Mouse (Mus musculus) retina, adult 2 months (tissue): ENCODE measurements around the gene Nagpa.

Experiments used
- DNase-seq: peaks from one replicate; pipeline ENCODE4 v3.0.0-alpha.2; 2012; ENCODE audit warnings: low read depth, low spot score

Nagpa gene

GRCm38 (mm10) chr16:5202681-5203080 lies 1.1 kb downstream of the Nagpa start:
- no peak for DNase-seq

DNA sequence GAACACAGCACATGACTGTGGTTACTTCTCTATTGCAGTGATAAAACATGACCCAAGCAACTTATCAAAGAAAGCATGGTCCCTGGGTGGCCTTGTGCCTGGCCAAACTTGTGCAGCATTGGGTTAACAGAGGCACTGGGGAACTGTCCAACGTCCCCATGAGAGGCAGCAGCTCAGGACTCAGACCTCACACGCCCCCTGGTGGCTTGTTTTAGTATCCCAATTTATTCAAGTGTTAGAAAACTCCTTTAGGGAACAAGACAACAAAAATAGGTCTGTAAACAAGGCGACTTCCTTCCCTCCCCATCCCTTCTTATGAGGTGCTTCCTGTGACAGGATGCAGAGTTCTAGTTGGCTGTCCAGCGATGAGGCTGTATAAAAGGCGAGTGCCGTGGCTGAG lies 8.7 kb downstream of the Nagpa start:
- no peak for DNase-seq

DNA sequence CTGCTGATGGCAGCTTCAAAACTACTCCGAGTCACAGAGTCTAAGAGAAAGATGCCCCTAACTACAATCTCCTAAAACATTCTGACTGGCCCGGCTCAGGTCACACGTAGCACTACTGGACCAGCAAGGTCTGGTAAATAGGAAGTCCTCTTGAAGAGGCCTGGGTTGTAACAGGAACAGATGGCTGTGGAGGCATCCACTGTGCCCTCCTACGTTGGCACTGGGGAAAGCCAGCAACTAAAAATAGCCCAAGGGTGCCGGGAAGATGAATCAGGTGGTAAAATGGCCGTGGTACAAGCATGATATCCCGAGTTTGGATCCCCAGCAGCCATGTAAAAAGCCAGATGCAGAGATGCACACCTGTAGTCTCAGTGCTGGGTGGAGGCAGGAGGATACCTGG lies 17.6 kb downstream of the Nagpa start:
- DNase-seq: no peak

DNA sequence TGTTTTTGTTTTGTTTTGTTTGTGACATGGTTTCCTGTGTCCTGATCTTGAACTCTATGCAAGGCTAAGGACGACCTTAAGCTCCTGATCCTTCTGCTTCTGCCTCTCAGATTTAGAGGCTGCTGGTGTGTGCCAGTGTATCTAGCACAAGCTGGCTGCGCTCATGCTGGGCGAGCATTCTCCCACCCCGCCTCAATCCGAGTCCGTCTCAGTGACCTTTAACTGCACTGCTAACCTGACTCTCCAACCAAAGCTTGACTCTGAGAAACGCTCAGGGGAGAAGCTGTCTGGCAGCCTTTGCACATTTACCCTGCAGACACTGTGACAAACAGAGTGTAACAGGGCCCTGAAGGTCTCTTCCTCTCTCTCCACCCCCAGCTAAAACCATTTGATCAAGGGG lies 18.1 kb downstream of the Nagpa start:
- no peak for DNase-seq

GRCm38 (mm10) chr16:5184956-5185355 lies 18.9 kb downstream of the Nagpa start:
- no peak for DNase-seq

- DNase-seq: no peak
Measured at GRCm38 (mm10) chr16:5184101-5184500, 19.7 kb downstream of the Nagpa start.

GRCm38 (mm10) chr16:5183310-5183975 lies 20.4 kb downstream of the Nagpa start:
- DNase-seq: no peak

DNA sequence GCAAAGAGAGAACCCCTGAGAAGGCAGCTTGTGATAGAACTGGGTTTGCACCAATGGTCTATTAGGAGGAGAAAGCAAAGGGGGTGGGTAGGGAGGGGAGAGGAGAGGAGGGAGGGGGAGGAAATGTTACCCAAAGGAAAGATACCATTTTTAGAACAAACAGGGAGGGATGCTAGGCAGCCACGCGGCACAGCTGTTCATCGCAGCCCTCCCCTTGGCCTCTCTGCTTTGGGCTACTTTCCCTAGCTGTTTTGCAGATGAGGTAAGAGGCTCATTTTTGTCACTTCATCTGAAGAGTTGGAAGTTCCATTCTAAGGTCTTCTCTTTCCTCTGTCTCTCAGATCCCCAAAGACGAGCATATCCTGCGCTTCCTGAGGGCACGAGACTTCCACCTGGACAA lies 31.2 kb downstream of the Nagpa start:
- no peak for DNase-seq

DNA sequence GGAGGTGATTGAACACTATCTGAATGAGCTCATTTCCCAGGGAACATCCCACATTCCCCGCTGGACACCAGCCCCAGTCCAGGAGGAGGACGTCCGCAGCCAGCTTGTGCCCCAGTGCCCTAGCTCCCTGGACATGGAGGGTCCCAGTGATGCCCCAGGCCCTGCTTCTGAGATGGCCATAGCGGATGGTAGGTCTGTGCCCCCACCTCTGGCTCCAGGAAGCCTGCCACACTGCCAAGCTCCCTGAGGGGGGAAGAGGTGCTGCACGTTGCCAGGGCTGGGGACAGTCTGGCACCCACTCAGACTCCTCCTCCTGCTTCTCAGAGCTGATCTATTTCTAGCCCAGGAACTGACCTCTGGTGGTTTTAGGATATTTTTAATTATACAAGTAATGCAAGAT lies 35.0 kb downstream of the Nagpa start:
- DNase-seq: no peak

GRCm38 (mm10) chr16:5168038-5168437 lies 35.8 kb downstream of the Nagpa start:
- DNase-seq: no peak

GRCm38 (mm10) chr16:5164327-5164726 lies 39.5 kb downstream of the Nagpa start:
- DNase-seq: no peak

GRCm38 (mm10) chr16:5159248-5159647 lies 44.6 kb downstream of the Nagpa start:
- DNase-seq: no peak

DNA sequence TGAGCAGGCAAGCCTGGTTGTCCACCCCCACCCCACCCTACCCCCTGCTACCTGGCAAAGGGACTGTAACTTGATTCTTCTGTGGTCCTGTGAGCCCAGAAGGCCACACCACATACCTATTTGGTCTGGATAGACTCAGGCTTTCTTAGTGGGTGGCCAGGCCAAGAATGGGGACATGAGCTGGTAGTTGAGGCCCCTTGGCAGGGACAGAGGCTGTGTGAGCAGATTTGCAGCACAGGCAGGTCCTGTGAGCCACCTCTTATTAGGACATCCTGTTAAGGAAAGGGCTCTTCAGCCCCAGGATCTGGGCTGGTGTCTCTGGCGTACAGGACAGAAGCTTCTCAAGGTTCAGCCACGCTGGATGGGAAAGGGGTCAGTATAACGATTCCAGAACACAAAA lies 46.7 kb downstream of the Nagpa start:
- DNase-seq: no peak

DNA sequence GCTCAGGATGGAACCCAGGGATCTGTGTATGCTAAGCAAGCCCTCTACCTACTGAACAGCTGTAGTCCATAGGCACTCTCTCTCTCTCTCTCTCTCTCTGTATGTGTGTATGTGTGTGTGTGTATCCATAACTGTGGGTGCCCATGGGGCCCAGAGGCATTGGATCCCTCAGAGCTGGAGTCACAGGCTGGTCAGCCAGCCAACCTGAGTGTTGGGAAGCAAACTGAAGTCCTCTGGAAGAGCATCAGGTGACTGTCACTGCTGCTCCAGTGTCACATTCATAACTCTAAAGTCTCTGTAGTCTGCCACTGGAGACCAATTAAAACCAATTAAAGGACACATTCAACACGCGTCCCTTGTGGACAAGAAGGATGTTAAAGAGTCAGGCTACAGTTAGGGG lies 47.3 kb downstream of the Nagpa start:
- no peak for DNase-seq

DNA sequence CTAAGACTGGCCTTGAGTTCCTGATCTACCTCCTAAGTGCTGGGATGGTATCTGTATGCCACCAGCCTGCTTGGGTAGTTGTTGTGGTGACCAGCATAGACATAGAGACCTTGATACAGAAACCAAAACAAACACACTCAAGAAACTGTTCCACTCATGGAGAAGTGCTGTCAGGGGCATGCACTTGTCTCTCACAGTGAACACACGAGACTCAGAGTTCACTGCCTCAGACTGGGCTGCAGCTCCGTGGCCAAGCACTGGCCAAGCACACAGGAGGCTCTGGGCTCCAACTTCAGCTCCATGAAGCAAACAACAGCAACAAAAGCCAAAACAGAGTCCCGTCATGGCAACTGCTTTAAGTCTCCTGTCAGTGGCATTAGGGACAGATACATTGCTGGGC lies 48.8 kb downstream of the Nagpa start:
- DNase-seq: no peak

DNA sequence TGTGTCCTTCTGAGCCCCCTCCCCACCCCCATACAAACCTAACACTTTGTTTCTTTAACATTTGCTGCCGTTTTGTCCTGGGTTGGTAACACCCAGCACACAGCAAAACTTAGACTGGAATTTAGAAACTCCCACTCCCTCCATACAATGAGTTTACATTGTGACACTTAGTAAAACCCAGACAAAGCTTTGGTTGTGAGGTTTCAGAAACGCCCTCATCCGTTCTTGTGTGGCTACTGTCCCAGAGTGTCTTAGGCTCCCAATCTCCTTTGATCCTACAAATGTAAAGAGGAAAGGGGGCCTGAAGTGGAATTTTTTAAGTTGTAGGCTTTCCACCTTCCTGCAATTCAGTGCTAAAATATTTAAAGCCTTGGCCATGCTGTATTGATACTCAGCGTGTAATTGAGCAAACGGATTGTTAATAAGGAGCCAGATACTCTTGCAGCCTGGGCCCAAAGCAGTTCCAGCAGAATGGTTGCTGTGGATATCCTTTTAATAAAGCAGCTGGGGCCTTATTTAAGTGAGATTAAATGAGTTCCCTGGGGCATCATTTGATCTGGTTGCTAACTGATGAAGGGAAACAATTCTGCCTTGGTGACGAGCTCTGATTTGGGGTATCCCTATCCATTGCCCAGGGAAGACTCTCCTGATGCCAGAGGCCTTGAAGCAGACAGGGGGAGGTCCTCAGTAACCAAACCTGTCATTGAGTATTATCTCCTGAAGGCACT lies 50.3 kb downstream of the Nagpa start:
- no peak for DNase-seq

- no peak for DNase-seq
Measured at GRCm38 (mm10) chr16:5150544-5150943, 53.3 kb downstream of the Nagpa start.

- no peak for DNase-seq
Measured at GRCm38 (mm10) chr16:5147037-5147385, 56.8 kb downstream of the Nagpa start, which contains the start of gene Sec14l5. Gene Sec14l5 (plus strand): TSS chr16:5147109.

GRCm38 (mm10) chr16:5146367-5147036 lies 57.3 kb downstream of the Nagpa start:
- no peak for DNase-seq

GRCm38 (mm10) chr16:5145570-5145969 lies 58.2 kb downstream of the Nagpa start:
- DNase-seq: peak; percentile 65
